In the genomic region with DNA sequence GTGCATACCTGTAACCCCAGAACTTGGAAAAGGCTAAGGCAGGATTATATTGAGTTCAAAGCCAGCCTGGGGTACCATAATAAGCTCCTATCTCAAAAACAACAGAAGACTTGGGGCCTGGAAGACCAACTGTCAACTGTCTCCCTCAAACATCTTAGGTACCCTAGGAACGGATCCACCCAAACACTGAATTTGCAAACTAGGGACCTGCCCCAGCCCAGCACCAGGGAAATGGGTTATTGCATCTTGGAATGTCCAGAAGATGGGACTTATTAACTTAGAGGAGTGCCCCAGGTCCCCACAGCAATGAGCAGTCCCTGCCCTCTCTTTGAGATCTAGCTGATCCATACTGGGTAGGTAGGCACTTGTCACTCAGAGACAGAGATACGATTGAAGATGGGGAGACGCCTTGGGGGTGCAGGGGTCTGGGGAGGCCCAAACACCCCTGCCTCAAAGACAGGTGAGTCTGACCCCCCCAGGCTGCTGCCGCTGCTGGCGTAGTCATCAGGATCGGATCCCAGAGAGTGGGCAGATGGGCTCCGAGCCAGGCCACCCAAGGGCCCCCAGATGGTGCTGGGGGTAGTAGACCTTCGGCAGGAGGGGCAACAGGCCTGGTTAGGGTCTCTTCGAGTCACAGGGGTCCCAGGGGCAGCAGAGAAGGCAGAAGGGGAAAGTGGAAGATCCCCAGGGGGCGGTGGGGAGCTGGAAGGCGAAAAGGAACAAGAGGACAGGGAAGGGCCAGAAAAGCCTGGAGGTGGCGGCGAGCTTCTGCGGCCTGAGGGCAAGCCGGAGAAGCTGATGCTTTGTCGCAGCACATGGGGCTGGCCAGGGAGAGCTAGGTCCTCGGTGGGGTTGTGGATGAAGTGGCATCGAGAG, we compare ENCODE assay signal across 8 mouse cellular contexts. TPM values are rescaled to one million over a fixed set of nuclear protein-coding genes. Genes with fewer than 3 reads are reported as not detected.
DNase-seq lines count a peak whose midpoint lies in the region; ATAC-seq and TF ChIP-seq lines count a peak whose summit lies in the region.

No protein-coding gene starts in this region.

- H3K4me1 ChIP-seq in CH12.LX (ENCODE audit: control insufficient read depth in 1 of 2, insufficient read depth in 2 of 2), result peaks cover 8 to 62% of the 10 kb centered on the region in 2 experiments
- peaks cover 61% of the 10 kb centered on the region for H3K4me1 ChIP-seq in heart, embryonic 12.5 days (replicated peaks)
- peaks cover 78% of the 10 kb centered on the region for H3K4me1 ChIP-seq in midbrain, embryonic 10.5 days

- no peaks in the 10 kb centered on the region for H3K9me3 ChIP-seq in CH12.LX (replicated peaks; ENCODE audit: low read length)
- H3K9me3 ChIP-seq in heart, embryonic 12.5 days (replicated peaks), result no peaks in the 10 kb centered on the region
- no peaks in the 10 kb centered on the region for H3K9me3 ChIP-seq in midbrain, embryonic 10.5 days (replicated peaks)

- H3K4me2 ChIP-seq in CH12.LX (ENCODE audit: insufficient read depth, low read depth, poor library complexity, severe bottlenecking), result peak overlapping the region; percentile 72
- H3K4me2 ChIP-seq in heart, embryonic 12.5 days, result peak overlapping the region; percentile 93

- H3K79me2 ChIP-seq in CH12.LX (replicated peaks; ENCODE audit: control insufficient read depth, extremely low read depth, insufficient read depth, poor library complexity, severe bottlenecking), result peaks cover 27% of the 10 kb centered on the region

- peak overlapping the region; percentile 75 to 87 (median 84) for H3K4me3 ChIP-seq in CH12.LX (replicated peaks in 1 of 3; ENCODE audit: low read depth in 2 of 3, low read length in 2 of 3, poor library complexity in 1 of 3)
- peak overlapping the region; percentile 72 for H3K4me3 ChIP-seq in heart, embryonic 12.5 days
- H3K4me3 ChIP-seq in midbrain, embryonic 10.5 days, result peak overlapping the region; percentile 68

- H3K27me3 ChIP-seq in CH12.LX (replicated peaks), result no peaks in the 10 kb centered on the region
- H3K27me3 ChIP-seq in heart, embryonic 12.5 days (replicated peaks), result no peaks in the 10 kb centered on the region
- peaks cover 17% of the 10 kb centered on the region for H3K27me3 ChIP-seq in midbrain, embryonic 10.5 days (ENCODE audit: low read depth, poor library complexity, severe bottlenecking)

- 65% methylated on average over 18 of the region's 18 CpGs for WGBS in heart, embryonic 12.5 days
- WGBS in midbrain, embryonic 10.5 days, result 77% methylated on average over 18 of the region's 18 CpGs

- peaks cover 9 to 17% of the 10 kb centered on the region in 2 experiments for H3K36me3 ChIP-seq in CH12.LX (replicated peaks in 1 of 2; ENCODE audit: control insufficient read depth in 1 of 2, insufficient read depth in 1 of 2, low read length in 1 of 2)
- H3K36me3 ChIP-seq in heart, embryonic 12.5 days, result peaks cover 6% of the 10 kb centered on the region
- peaks cover 8% of the 10 kb centered on the region for H3K36me3 ChIP-seq in midbrain, embryonic 10.5 days

- TF ChIP-seq EP300 in CH12.LX (IDR thresholded peaks at IDR 0.05; ENCODE audit: low read length), result no peak

- TF ChIP-seq RAD21 in CH12.LX (IDR thresholded peaks at IDR 0.05; ENCODE audit: low read depth, low read length), result no peak

- no peak for TF ChIP-seq CTCF in CH12.LX (conservative IDR thresholded peaks at IDR 0.05 in 1 of 2, IDR thresholded peaks at IDR 0.05 in 1 of 2; ENCODE audit: low read depth in 2 of 2, low read length in 2 of 2)

- no peak for TF ChIP-seq POLR2A in CH12.LX (IDR thresholded peaks at IDR 0.05; ENCODE audit: low read depth, low read length)

- DNase-seq in CH12.LX (ENCODE audit: extremely low read depth) (no peak), NIH3T3 (ENCODE audit: low read depth) (peak; percentile 53)
- DNase-seq in kidney, postnatal 14 days, result peak; percentile 40
- DNase-seq in midbrain, embryonic 10.5 days (ENCODE audit: low spot score), result no peak
- DNase-seq in adrenal gland, postnatal 25 days, result no peak
- DNase-seq in ovary, postnatal 36 days (ENCODE audit: low spot score), result no peak
- DNase-seq in urinary bladder, postnatal 4 days (ENCODE audit: low spot score in 2 of 2), result no peak

- peak overlapping the region; percentile 34; the same call in 1 of the 2 replicates for H3K27ac ChIP-seq in CH12.LX (ENCODE audit: insufficient read depth, low read depth)
- H3K27ac ChIP-seq in heart, embryonic 12.5 days (ENCODE audit: poor library complexity, severe bottlenecking), result peak overlapping the region; percentile 96
- H3K27ac ChIP-seq in midbrain, embryonic 10.5 days (replicated peaks), result peak overlapping the region; percentile 89

- dilution Hi-C loops in CH12.LX (cut with MboI; ENCODE audit: extremely low pct_ligation_motif_present, extremely low pct_unique_long_range_greater_than_20kb, low sequenced_read_pairs), result no loop called here

- peak overlapping the region; percentile 80 for H3K9ac ChIP-seq in CH12.LX (ENCODE audit: insufficient read depth, low read depth)
- peak overlapping the region; percentile 93 for H3K9ac ChIP-seq in heart, embryonic 12.5 days

- in situ Hi-C loops in CH12.LX (cut with MboI; ENCODE audit: low pct_ligation_motif_present, low pct_unique_long_range_greater_than_20kb, low sequenced_read_pairs), result no loop called here

- no peak for ATAC-seq in heart, embryonic 12.5 days (ENCODE audit: insufficient number of reproducible peaks, low FRiP score)

TF ChIP-seq in CH12.LX, 34 proteins besides CTCF, POLR2A, EP300 and RAD21:
- TF ChIP-seq NELFE (IDR thresholded peaks at IDR 0.05; ENCODE audit: low read depth, low read length), result no peak

RNA-seq across cellular contexts. Expression of a gene that starts 2.6 kb away (rescaled TPM):
- total RNA-seq in CH12.LX (2012; rRNA removed), result 2.8 and 3.5 TPM in 2 replicates
- 1.1 and 1.9 TPM in 2 replicates for total RNA-seq in CH12.LX (2014; rRNA removed)
- polyA plus RNA-seq in CH12.LX (2012; ENCODE audit: insufficient read length, low read depth), result 8.9 and 9.9 TPM in 2 replicates
- polyA plus RNA-seq in heart, embryonic 12.5 days (2016; fragmentation: Nextera tagmentation; extraction: Ambion mirVana), result 15.9 and 16.5 TPM in 2 replicates
- 4.6 and 5.1 TPM in 2 replicates for polyA plus RNA-seq in midbrain, embryonic 10.5 days (2016; fragmentation: Nextera tagmentation; extraction: Ambion mirVana)
- total RNA-seq in adrenal gland, postnatal 25 days (2021), result 14.8 and 16.1 TPM in 2 replicates

RNA-seq across cellular contexts. Expression of a gene that starts 5.0 kb away (rescaled TPM):
- 3.3 and 4.7 TPM in 2 replicates for total RNA-seq in CH12.LX (2012; rRNA removed)
- 0.39 and 0.43 TPM in 2 replicates for total RNA-seq in CH12.LX (2014; rRNA removed)
- polyA plus RNA-seq in CH12.LX (2012; ENCODE audit: insufficient read length, low read depth), result 5.2 and 5.5 TPM in 2 replicates
- polyA plus RNA-seq in heart, embryonic 12.5 days (2016; fragmentation: Nextera tagmentation; extraction: Ambion mirVana), result 58.0 and 65.3 TPM in 2 replicates
- polyA plus RNA-seq in midbrain, embryonic 10.5 days (2016; fragmentation: Nextera tagmentation; extraction: Ambion mirVana), result 69.7 and 82.9 TPM in 2 replicates
- total RNA-seq in adrenal gland, postnatal 25 days (2021), result 25.1 and 27.0 TPM in 2 replicates

RNA-seq across cellular contexts. Expression of a gene that starts 15.1 kb away (rescaled TPM):
- total RNA-seq in CH12.LX (2012; rRNA removed) (23.5 and 27.8 TPM in 2 replicates), CH12.LX (2014; rRNA removed) (19.4 and 19.8 TPM in 2 replicates)
- 25.4 and 26.9 TPM in 2 replicates for polyA plus RNA-seq in CH12.LX (2012; ENCODE audit: insufficient read length, low read depth)
- polyA plus RNA-seq in heart, embryonic 12.5 days (2016; fragmentation: Nextera tagmentation; extraction: Ambion mirVana), result 45.4 and 46.5 TPM in 2 replicates
- 58.9 and 61.0 TPM in 2 replicates for polyA plus RNA-seq in midbrain, embryonic 10.5 days (2016; fragmentation: Nextera tagmentation; extraction: Ambion mirVana)
- 31.3 and 34.4 TPM in 2 replicates for total RNA-seq in adrenal gland, postnatal 25 days (2021)

RNA-seq across cellular contexts. Expression of a gene that starts 15.3 kb away (rescaled TPM):
- total RNA-seq in CH12.LX (2012; rRNA removed), result 45.9 and 71.0 TPM in 2 replicates
- 42.2 and 57.8 TPM in 2 replicates for total RNA-seq in CH12.LX (2014; rRNA removed)
- polyA plus RNA-seq in CH12.LX (2012; ENCODE audit: insufficient read length, low read depth), result 105 and 151 TPM in 2 replicates
- 68.5 and 70.4 TPM in 2 replicates for polyA plus RNA-seq in heart, embryonic 12.5 days (2016; fragmentation: Nextera tagmentation; extraction: Ambion mirVana)
- 89.8 and 90.8 TPM in 2 replicates for polyA plus RNA-seq in midbrain, embryonic 10.5 days (2016; fragmentation: Nextera tagmentation; extraction: Ambion mirVana)
- 80.7 and 92.7 TPM in 2 replicates for total RNA-seq in adrenal gland, postnatal 25 days (2021)

RNA-seq across cellular contexts. Expression of a gene that starts 27.0 kb away (rescaled TPM):
- total RNA-seq in CH12.LX (2012; rRNA removed) (1,915 and 2,040 TPM in 2 replicates), CH12.LX (2014; rRNA removed) (42.7 and 66.7 TPM in 2 replicates)
- polyA plus RNA-seq in CH12.LX (2012; ENCODE audit: insufficient read length, low read depth), result 1,205 and 1,254 TPM in 2 replicates
- polyA plus RNA-seq in heart, embryonic 12.5 days (2016; fragmentation: Nextera tagmentation; extraction: Ambion mirVana), result 629 and 630 TPM in 2 replicates
- 726 and 912 TPM in 2 replicates for polyA plus RNA-seq in midbrain, embryonic 10.5 days (2016; fragmentation: Nextera tagmentation; extraction: Ambion mirVana)
- 820 and 1,029 TPM in 2 replicates for total RNA-seq in adrenal gland, postnatal 25 days (2021)

Comparison
In these comparisons a context has a peak if more than half of its experiments do, and no peak if none do; other contexts are left out.
1. DNase-seq: peak in NIH3T3 (single experiment) and kidney, postnatal 14 days (single experiment); none in CH12.LX (single experiment), midbrain, embryonic 10.5 days (single experiment), adrenal gland, postnatal 25 days (single experiment), ovary, postnatal 36 days (single experiment) and urinary bladder, postnatal 4 days (0 of 2).
2. H3K27ac ChIP-seq: peak in every context shown above with its lines; median percentile 96 in heart, embryonic 12.5 days; 89 in midbrain, embryonic 10.5 days; 34 in CH12.LX.
3. Peak in every context shown above with its lines, with median percentiles within 50 percentile points of each other: H3K4me3 ChIP-seq.